Mouse (Mus musculus) MEL (cell line): Measurements from ENCODE around the gene Nop16. TPM values are rescaled to one million over a fixed set of nuclear protein-coding genes. Genes with fewer than 3 reads are reported as not detected.

Source experiments
- DNase-seq: peaks from one replicate; pipeline ENCODE4 v3.0.0; 2011; ENCODE audit warnings: low read depth, low spot score
- H3K27ac ChIP-seq: 2 replicates; pipeline ENCODE4 v1.5.1; 2012; ENCODE audit warnings: low read depth, mild to moderate bottlenecking, control low read depth, low read length, moderate library complexity; ENCODE audit not compliant: control insufficient read depth
- H3K27me3 ChIP-seq, 2 experiments: fragments of 150-350 bp in 1 of 2; sonication (generic) in 1 of 2; 2 replicates each; pipeline ENCODE4 v1.6.1; 2012; ENCODE audit warnings: low read length in 2 of 2, mild to moderate bottlenecking in 2 of 2, improper control_type of control experiment in 1 of 2, moderate library complexity in 1 of 2; ENCODE audit not compliant: insufficient read depth in 2 of 2, control insufficient read depth in 1 of 2
- H3K36me3 ChIP-seq, 2 experiments: 2 replicates each; pipeline ENCODE4 v1.6.1; 2012 to 2014; ENCODE audit warnings: low read length in 2 of 2, improper control_type of control experiment in 1 of 2, inconsistent platforms in 1 of 2, mild to moderate bottlenecking in 1 of 2; ENCODE audit not compliant: insufficient read depth in 2 of 2, control insufficient read depth in 1 of 2
- H3K4me1 ChIP-seq, 2 experiments: fragments of 150-350 bp in 1 of 2; sonication (generic) in 1 of 2; 2 replicates each; pipeline ENCODE4 v1.6.1; 2012; ENCODE audit warnings: low read length in 2 of 2, improper control_type of control experiment in 1 of 2, mild to moderate bottlenecking in 1 of 2; ENCODE audit not compliant: insufficient read depth in 2 of 2, control insufficient read depth in 1 of 2
- H3K4me3 ChIP-seq, 2 experiments: fragments of 150-350 bp in 1 of 2; sonication (generic) in 1 of 2; 2 replicates each; pipeline ENCODE4 v1.5.1; 2012; ENCODE audit warnings: low read depth in 2 of 2, low read length in 2 of 2, mild to moderate bottlenecking in 2 of 2, moderate library complexity in 2 of 2, control low read depth in 1 of 2, improper control_type of control experiment in 1 of 2; ENCODE audit not compliant: control insufficient read depth in 1 of 2, insufficient read depth in 1 of 2
- H3K79me2 ChIP-seq: 2 replicates; pipeline ENCODE4 v1.6.1; 2012; ENCODE audit warnings: mild to moderate bottlenecking, low read length, moderate library complexity; ENCODE audit not compliant: control insufficient read depth, poor library complexity, insufficient read depth
- H3K9ac ChIP-seq: 2 replicates; pipeline ENCODE4 v1.6.1; 2012; ENCODE audit warnings: low read depth, mild to moderate bottlenecking, control low read depth, low read length, moderate library complexity; ENCODE audit not compliant: control insufficient read depth, poor library complexity, severe bottlenecking
- H3K9me3 ChIP-seq: fragments of 150-350 bp; sonication (generic); replicated peaks from 2 replicates; pipeline ENCODE4 v1.6.1; 2012; ENCODE audit warnings: mild to moderate bottlenecking, low read length, improper control_type of control experiment, moderate library complexity; ENCODE audit not compliant: insufficient read depth
- BHLHE40 ChIP-seq: IDR thresholded peaks from 2 replicates; pipeline ENCODE4 v1.6.1; 2012; ENCODE audit warnings: low read depth, mild to moderate bottlenecking, inconsistent platforms, low read length, improper control_type of control experiment, borderline replicate concordance
- CTCF ChIP-seq, 3 experiments: IDR thresholded peaks in 2 of 3; conservative IDR thresholded peaks in 1 of 3; 2 replicates each; pipeline ENCODE4 v1.5.1; 2011 to 2012; ENCODE audit warnings: low read length in 3 of 3, low read depth in 2 of 3, mild to moderate bottlenecking in 2 of 3, improper control_type of control experiment in 1 of 3, inconsistent platforms in 1 of 3, mixed read lengths in 1 of 3, moderate library complexity in 1 of 3; ENCODE audit not compliant: control insufficient read depth in 1 of 3, insufficient read depth in 1 of 3, poor library complexity in 1 of 3, severe bottlenecking in 1 of 3
- E2F4 ChIP-seq: IDR thresholded peaks from 2 replicates; pipeline ENCODE4 v1.6.1; 2011; ENCODE audit warnings: low read depth, low read length, improper control_type of control experiment, borderline replicate concordance
- EP300 ChIP-seq, 2 experiments: IDR thresholded peaks; 2 replicates each; pipeline ENCODE4 v1.6.1; 2011; ENCODE audit warnings: improper control_type of control experiment in 2 of 2, low read length in 2 of 2, low read depth in 1 of 2, mild to moderate bottlenecking in 1 of 2
- ETS1 ChIP-seq: IDR thresholded peaks from 2 replicates; pipeline ENCODE4 v1.6.1; 2012; ENCODE audit warnings: low read depth, mild to moderate bottlenecking, inconsistent platforms, low read length, improper control_type of control experiment, moderate library complexity
- GABPA ChIP-seq: IDR thresholded peaks from 2 replicates; pipeline ENCODE4 v1.6.1; 2012; ENCODE audit warnings: low read depth, mild to moderate bottlenecking, inconsistent platforms, low read length, improper control_type of control experiment, moderate library complexity
- HCFC1 ChIP-seq: IDR thresholded peaks from 2 replicates; pipeline ENCODE4 v1.6.1; 2012; ENCODE audit warnings: low read depth, mild to moderate bottlenecking, inconsistent platforms, low read length, improper control_type of control experiment, moderate library complexity
- MAFK ChIP-seq: IDR thresholded peaks from 2 replicates; pipeline ENCODE4 v1.6.1; 2011; ENCODE audit warnings: low read depth, mild to moderate bottlenecking, low read length, improper control_type of control experiment, borderline replicate concordance
- MAX ChIP-seq: IDR thresholded peaks from 2 replicates; pipeline ENCODE4 v1.6.1; 2011; ENCODE audit warnings: low read length, improper control_type of control experiment
- MAZ ChIP-seq: IDR thresholded peaks from 2 replicates; pipeline ENCODE4 v1.6.1; 2012; ENCODE audit warnings: low read depth, mild to moderate bottlenecking, inconsistent platforms, low read length, improper control_type of control experiment
- MXI1 ChIP-seq: IDR thresholded peaks from 2 replicates; pipeline ENCODE4 v1.6.1; 2011; ENCODE audit warnings: mild to moderate bottlenecking, low read depth, low read length, improper control_type of control experiment
- MYC ChIP-seq: IDR thresholded peaks from 2 replicates; pipeline ENCODE4 v1.6.1; 2011; ENCODE audit warnings: low read depth, mild to moderate bottlenecking, low read length, improper control_type of control experiment, moderate library complexity
- NELFE ChIP-seq: IDR thresholded peaks from 2 replicates; pipeline ENCODE4 v1.6.1; 2011; ENCODE audit warnings: low read depth, low read length, improper control_type of control experiment
- NRF1 ChIP-seq: IDR thresholded peaks from 2 replicates; pipeline ENCODE4 v1.6.1; 2014; ENCODE audit warnings: low read depth, mild to moderate bottlenecking, inconsistent platforms, low read length, improper control_type of control experiment, moderate library complexity; ENCODE audit not compliant: poor library complexity, insufficient read depth, severe bottlenecking
- POLR2AphosphoS2 ChIP-seq: IDR thresholded peaks from 2 replicates; pipeline ENCODE4 v1.6.1; 2011; ENCODE audit warnings: low read length, improper control_type of control experiment
- POLR2AphosphoS5 ChIP-seq: IDR thresholded peaks from 2 replicates; pipeline ENCODE4 v1.6.1; 2012; ENCODE audit warnings: low read depth, borderline replicate concordance, mild to moderate bottlenecking, inconsistent platforms, low read length, moderate library complexity, mixed read lengths
- RAD21 ChIP-seq: IDR thresholded peaks from 2 replicates; pipeline ENCODE4 v1.6.1; 2011; ENCODE audit warnings: mild to moderate bottlenecking, low read depth, low read length, improper control_type of control experiment
- TAL1 ChIP-seq: IDR thresholded peaks from 2 replicates; pipeline ENCODE4 v1.6.1; 2012; ENCODE audit warnings: mild to moderate bottlenecking, inconsistent platforms, low read length, moderate library complexity, mixed read lengths
- USF1 ChIP-seq: IDR thresholded peaks from 2 replicates; pipeline ENCODE4 v1.6.1; 2014; ENCODE audit warnings: low read depth, mild to moderate bottlenecking, inconsistent platforms, low read length, improper control_type of control experiment, moderate library complexity
- USF2 ChIP-seq, 2 experiments: IDR thresholded peaks; 2 replicates each; pipeline ENCODE4 v1.6.1; 2011 to 2012; ENCODE audit warnings: improper control_type of control experiment in 2 of 2, low read length in 2 of 2, borderline replicate concordance in 1 of 2, inconsistent platforms in 1 of 2, low read depth in 1 of 2, mild to moderate bottlenecking in 1 of 2; ENCODE audit not compliant: insufficient read depth in 1 of 2
- ZKSCAN1 ChIP-seq: IDR thresholded peaks from 2 replicates; pipeline ENCODE4 v1.6.1; 2012; ENCODE audit warnings: low read depth, mild to moderate bottlenecking, inconsistent platforms, low read length, improper control_type of control experiment, moderate library complexity
- ZMIZ1 ChIP-seq: IDR thresholded peaks from 2 replicates; pipeline ENCODE4 v1.6.1; 2012; ENCODE audit warnings: low read depth, mild to moderate bottlenecking, inconsistent platforms, low read length, improper control_type of control experiment, moderate library complexity
- polyA plus RNA-seq, 2 experiments: library from polyadenylated mRNA; stranded (reverse) in 1 of 2; unstranded in 1 of 2; fragments of >175 nt in 1 of 2; fragments of >200 nt in 1 of 2; gene quantifications; 2 replicates each; pipeline versions ENCODE4 v1.2.1 to v1.2.4; 2012; ENCODE audit warnings: low replicate concordance in 2 of 2, low read depth in 1 of 2; ENCODE audit not compliant: insufficient read length in 2 of 2, insufficient read depth in 1 of 2, missing spikeins in 1 of 2
- total RNA-seq: library from RNA; depleted of rRNA; stranded (reverse); fragments of 300-350 nt; gene quantifications from 2 replicates; pipeline ENCODE4 v1.2.3, GENCODE M21; 2012

Nop16 gene
- total and polyA plus RNA-seq, 3 experiments = 131 to 172 TPM; not detected in 1

GRCm38 (mm10) chr13:54629128-54629527, 39.2 kb upstream of the Nop16 start:
- no peaks in the 10 kb centered on the region for H3K27me3 ChIP-seq
- no peak overlapping the region for H3K9ac ChIP-seq
- no peaks in the 10 kb centered on the region for H3K9me3 ChIP-seq
- no peaks in the 10 kb centered on the region for H3K4me1 ChIP-seq
- peaks cover 3 to 8% of the 10 kb centered on the region in 2 experiments; a peak in 3 of 4 replicates for H3K36me3 ChIP-seq
- peaks cover 43% of the 10 kb centered on the region for H3K79me2 ChIP-seq
- DNase-seq = no peak
- TF ChIP-seq USF1 (no peak), POLR2AphosphoS2 (no peak), HCFC1 (no peak), NRF1 (no peak), USF2 (IDR thresholded peaks at IDR 0.05; ENCODE audit: borderline replicate concordance in 1 of 2, insufficient read depth in 1 of 2, low read depth in 1 of 2, low read length in 2 of 2) (no peak), MAZ (no peak), MXI1 (no peak), ZMIZ1 (no peak), GABPA (no peak), NELFE (no peak), E2F4 (no peak), BHLHE40 (no peak), ETS1 (no peak), ZKSCAN1 (no peak), EP300 (IDR thresholded peaks at IDR 0.05; ENCODE audit: low read depth in 1 of 2, low read length in 2 of 2) (no peak), MYC (no peak), CTCF (IDR thresholded peaks at IDR 0.05 in 2 of 3, conservative IDR thresholded peaks at IDR 0.05 in 1 of 3; ENCODE audit: control insufficient read depth in 1 of 3, insufficient read depth in 1 of 3, low read depth in 2 of 3, low read length in 3 of 3, poor library complexity in 1 of 3, severe bottlenecking in 1 of 3) (no peak), POLR2AphosphoS5 (no peak)
- no peak overlapping the region for H3K27ac ChIP-seq
- H3K4me3 ChIP-seq = no peak overlapping the region

- H3K27ac ChIP-seq = peak overlapping the region; percentile 70
- TF ChIP-seq BHLHE40 (no peak), RAD21 (no peak), MAX (0 out of 2 replicates have a peak, but pooled peaks have one; percentile 16), TAL1 (no peak), MAFK (no peak)
- TF ChIP-seq, all 39 proteins: peak for 1
- Histone ChIP-seq H3K4me1 (peaks cover 0 to 11% of the 10 kb centered on the region in 2 experiments; a peak in 3 of 4 replicates), H3K36me3 (peaks cover 0 to 17% of the 10 kb centered on the region in 2 experiments; a peak in 2 of 4 replicates), H3K79me2 (peaks cover 47% of the 10 kb centered on the region), H3K4me3 (peak overlapping the region; percentile 83 to 96), H3K9ac (peak overlapping the region; percentile 97), H3K27me3 (no peaks in the 10 kb centered on the region), H3K9me3 (no peaks in the 10 kb centered on the region)
- peak; percentile 53 for DNase-seq
Measured at GRCm38 (mm10) chr13:54621960-54622521, 32.2 kb upstream of the Nop16 start.
